Mouse (Mus musculus) intestine, embryonic 14.5 days (tissue): ENCODE measurements at regions not wholly inside any gene's neighbourhood (a gene's known extent, or its start where the extent isn't known, plus 50 kb on each side); places are given as distances from the start of the nearest gene placed in this dataset.

Experiments
- ATAC-seq: fragments of 200-750 bp; cut with Nextera tagmentation; replicated peaks from 2 replicates; pipeline ENCODE4 v1.8.0; 2017; ENCODE audit warnings: low read depth, moderate number of reproducible peaks, moderate TSS enrichment, moderate library complexity; ENCODE audit not compliant: low FRiP score, low TSS enrichment
- DNase-seq: peaks from one replicate; pipeline ENCODE4 v3.0.0-alpha.2; 2018; ENCODE audit warnings: low spot score
- H3K27ac ChIP-seq: fragments of 300-500 bp; sonication (generic); 2 replicates; pipeline ENCODE4 v1.5.1; 2014; ENCODE audit warnings: low read depth, mild to moderate bottlenecking, control low read depth
- H3K27me3 ChIP-seq: fragments of 300-500 bp; sonication (generic); replicated peaks from 2 replicates; pipeline ENCODE4 v1.6.1; 2014; ENCODE audit warnings: low read length, control low read depth; ENCODE audit not compliant: control insufficient read depth, insufficient read depth
- H3K36me3 ChIP-seq: fragments of 300-500 bp; sonication (generic); 2 replicates; pipeline ENCODE4 v1.6.1; 2014; ENCODE audit warnings: low read length, control low read depth; ENCODE audit not compliant: control insufficient read depth, insufficient read depth
- H3K4me1 ChIP-seq: fragments of 300-500 bp; sonication (generic); replicated peaks from 2 replicates; pipeline ENCODE4 v1.6.1; 2014; ENCODE audit warnings: low read length, control low read depth, mixed read lengths; ENCODE audit not compliant: control insufficient read depth, insufficient read depth
- H3K4me2 ChIP-seq: fragments of 300-500 bp; sonication (generic); 2 replicates; pipeline ENCODE4 v1.6.1; 2014; ENCODE audit warnings: low read length
- H3K4me3 ChIP-seq: fragments of 300-500 bp; sonication (generic); 2 replicates; pipeline ENCODE4 v1.5.1; 2014; ENCODE audit warnings: low read depth, low read length, control low read depth, mixed read lengths
- H3K9ac ChIP-seq: fragments of 300-500 bp; sonication (generic); 2 replicates; pipeline ENCODE4 v1.6.1; 2014; ENCODE audit warnings: mild to moderate bottlenecking, low read length
- H3K9me3 ChIP-seq: fragments of 300-500 bp; sonication (generic); 2 replicates; pipeline ENCODE4 v1.6.1; 2016; ENCODE audit warnings: low read length, control low read depth; ENCODE audit not compliant: control insufficient read depth
- WGBS: fragments of 180-500 bp; shearing (Covaris S2); extraction: QIAGEN DNeasy Blood & Tissue Kit; methylation state at CpG from one replicate; pipeline ENCODE4 v1.1.7; 2014; 5-methylcytosine and 5-hydroxymethylcytosine counted together

DNA sequence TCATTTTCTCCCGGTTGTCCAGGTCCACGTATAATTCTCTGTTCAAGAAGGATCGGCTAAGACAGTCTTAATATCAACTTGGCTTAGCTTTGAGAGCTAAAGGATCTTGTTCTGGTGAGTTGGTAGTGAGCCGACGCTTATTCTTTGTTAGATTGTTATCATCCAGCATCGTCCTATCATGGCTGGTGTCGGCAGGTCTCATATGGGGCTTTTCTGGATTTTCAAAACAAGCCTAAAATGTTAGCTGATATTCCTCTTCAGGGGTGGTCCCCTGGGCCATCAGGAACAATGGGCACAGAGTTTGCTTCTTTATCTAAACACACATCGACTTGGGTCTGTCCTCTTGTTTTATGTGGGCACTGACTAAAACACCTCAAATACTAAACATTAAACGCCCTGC lies 124.6 kb upstream of the Zfhx3 start:
- no peak overlapping the region for H3K4me2 ChIP-seq
- peaks cover 11% of the 10 kb centered on the region; the same call in 1 of the 2 replicates for H3K4me1 ChIP-seq
- no peaks in the 10 kb centered on the region for H3K9me3 ChIP-seq
- no peak overlapping the region for H3K9ac ChIP-seq
- 70% methylated on average over 9 of the region's 9 CpGs for WGBS
- H3K27me3 ChIP-seq: no peaks in the 10 kb centered on the region
- ATAC-seq (no peak), DNase-seq (no peak)
- H3K4me3 ChIP-seq: no peak overlapping the region
- no peaks in the 10 kb centered on the region for H3K36me3 ChIP-seq
- no peak overlapping the region for H3K27ac ChIP-seq

DNA sequence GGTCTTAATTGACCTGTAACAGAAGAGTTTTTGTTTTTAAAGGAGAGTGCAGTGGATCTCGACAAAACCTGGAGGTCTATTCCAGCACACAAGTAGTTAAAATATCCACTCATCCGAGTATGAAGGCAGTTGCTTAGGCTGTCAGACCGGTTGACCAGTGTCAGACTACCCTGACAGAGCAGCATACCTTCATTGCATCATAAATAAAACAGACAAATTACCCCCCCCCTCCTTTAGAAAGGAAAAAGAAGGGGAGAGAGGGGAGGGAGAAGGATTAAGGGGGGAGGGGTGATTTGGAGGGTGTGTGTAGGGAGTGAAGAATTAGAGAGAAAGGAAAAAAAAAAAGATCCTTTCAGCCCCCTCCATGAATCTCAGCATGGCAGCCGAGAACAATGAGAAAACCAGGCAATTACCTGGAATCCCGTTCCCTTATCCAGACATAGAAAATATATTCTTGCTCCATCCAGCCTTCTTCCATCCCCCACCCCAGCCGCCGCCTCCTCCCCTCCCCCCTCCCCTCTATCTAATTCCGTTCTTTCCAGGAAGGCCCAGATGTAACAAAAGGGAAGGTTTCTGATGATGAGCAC lies 122.2 kb upstream of the Zfhx3 start:
- H3K4me1 ChIP-seq: peaks cover 14% of the 10 kb centered on the region; the same call in 1 of the 2 replicates
- H3K4me2 ChIP-seq: peak overlapping the region; percentile 13; the same call in 1 of the 2 replicates
- DNase-seq: no peak
- H3K4me3 ChIP-seq: no peak overlapping the region
- no peak for ATAC-seq
- H3K9ac ChIP-seq: no peak overlapping the region
- H3K27me3 ChIP-seq: no peaks in the 10 kb centered on the region
- 8% methylated on average over 8 of the region's 8 CpGs for WGBS
- no peaks in the 10 kb centered on the region for H3K36me3 ChIP-seq
- no peaks in the 10 kb centered on the region for H3K9me3 ChIP-seq
- H3K27ac ChIP-seq: no peak overlapping the region

DNA sequence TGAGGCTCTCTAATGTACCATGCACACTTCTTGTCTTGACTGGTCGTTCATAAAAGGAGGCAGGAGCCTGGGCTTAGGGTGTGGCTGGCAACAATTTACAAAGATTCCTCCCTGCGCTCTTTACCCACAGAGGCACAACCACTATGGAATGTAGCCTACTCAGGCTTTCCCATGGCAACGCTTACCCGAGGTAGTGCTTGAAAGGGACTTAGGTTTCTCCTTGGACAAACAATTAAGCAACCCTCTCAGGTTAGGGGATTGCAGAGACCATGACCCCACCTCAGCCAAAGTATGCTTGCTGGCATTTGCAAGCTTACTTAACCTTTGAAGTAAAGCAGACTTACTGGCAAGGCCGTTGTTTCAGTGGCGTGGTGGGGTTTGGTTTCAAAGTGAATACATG lies 120.9 kb upstream of the Zfhx3 start:
- no peak for DNase-seq
- H3K9me3 ChIP-seq: no peaks in the 10 kb centered on the region
- no peak overlapping the region for H3K9ac ChIP-seq
- H3K4me2 ChIP-seq: no peak overlapping the region
- ATAC-seq: no peak
- no peaks in the 10 kb centered on the region for H3K27me3 ChIP-seq
- H3K4me1 ChIP-seq: peaks cover 14% of the 10 kb centered on the region; the same call in 1 of the 2 replicates
- no peaks in the 10 kb centered on the region for H3K36me3 ChIP-seq
- 32% methylated on average over 6 of the region's 6 CpGs for WGBS
- no peak overlapping the region for H3K27ac ChIP-seq
- H3K4me3 ChIP-seq: no peak overlapping the region

DNA sequence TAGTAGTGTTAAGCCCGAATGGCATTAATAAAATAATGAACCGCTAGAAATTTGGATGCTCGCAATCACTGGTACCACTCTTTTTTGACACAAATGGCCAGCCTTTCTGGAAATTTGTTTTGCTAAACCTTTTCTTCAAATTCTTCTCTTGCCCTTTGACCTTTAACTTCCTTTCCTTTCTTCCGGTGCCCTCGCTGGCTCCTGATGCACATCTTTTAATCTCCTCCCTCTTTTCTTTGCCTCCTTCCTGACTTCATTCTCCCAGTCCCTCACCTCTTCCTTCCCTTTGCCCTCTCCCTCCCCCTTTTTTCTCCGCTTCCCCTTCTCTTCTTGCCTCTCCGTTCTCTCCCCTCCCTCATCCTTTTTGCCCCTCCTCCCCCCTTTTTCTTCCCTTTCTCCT lies 118.3 kb upstream of the Zfhx3 start:
- 26% methylated on average over 7 of the region's 7 CpGs for WGBS
- DNase-seq (no peak), ATAC-seq (no peak)
- Histone ChIP-seq H3K36me3 (no peaks in the 10 kb centered on the region), H3K4me1 (peaks cover 11% of the 10 kb centered on the region; the same call in 1 of the 2 replicates), H3K9me3 (no peaks in the 10 kb centered on the region), H3K4me3 (0 out of 2 replicates have a peak overlapping the region, but pooled peaks have one; percentile 6), H3K9ac (no peak overlapping the region), H3K27ac (no peak overlapping the region), H3K27me3 (no peaks in the 10 kb centered on the region), H3K4me2 (peak overlapping the region; percentile 47)

DNA sequence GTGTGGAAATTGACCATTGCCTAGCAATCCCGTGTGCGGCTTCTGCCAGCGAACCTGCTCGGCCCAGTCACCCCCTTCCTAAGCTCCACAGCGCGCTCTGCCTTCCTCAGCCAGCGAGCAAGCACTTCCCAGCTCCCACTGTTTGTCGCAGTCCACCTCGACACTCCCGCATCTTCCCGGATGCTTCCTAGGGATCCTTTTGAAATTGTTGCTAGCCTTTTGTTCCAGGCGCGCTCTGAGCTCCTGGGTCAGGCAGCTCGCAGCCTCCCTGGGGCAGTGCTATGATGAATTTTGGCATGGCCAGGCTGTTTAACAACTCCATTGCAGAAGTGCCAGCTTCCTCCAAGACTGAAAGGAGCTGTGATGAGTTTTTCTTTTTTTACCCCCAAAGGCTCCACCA lies 117.8 kb upstream of the Zfhx3 start:
- no peaks in the 10 kb centered on the region for H3K9me3 ChIP-seq
- WGBS: 5% methylated on average over 14 of the region's 14 CpGs
- no peaks in the 10 kb centered on the region for H3K27me3 ChIP-seq
- H3K27ac ChIP-seq: no peak overlapping the region
- DNase-seq (peak; percentile 56), ATAC-seq (no peak)
- H3K4me2 ChIP-seq: peak overlapping the region; percentile 47
- 0 out of 2 replicates have a peak overlapping the region, but pooled peaks have one; percentile 6 for H3K4me3 ChIP-seq
- H3K9ac ChIP-seq: peak overlapping the region; percentile 32; the same call in 1 of the 2 replicates
- no peaks in the 10 kb centered on the region for H3K36me3 ChIP-seq
- peaks cover 11% of the 10 kb centered on the region; the same call in 1 of the 2 replicates for H3K4me1 ChIP-seq

DNA sequence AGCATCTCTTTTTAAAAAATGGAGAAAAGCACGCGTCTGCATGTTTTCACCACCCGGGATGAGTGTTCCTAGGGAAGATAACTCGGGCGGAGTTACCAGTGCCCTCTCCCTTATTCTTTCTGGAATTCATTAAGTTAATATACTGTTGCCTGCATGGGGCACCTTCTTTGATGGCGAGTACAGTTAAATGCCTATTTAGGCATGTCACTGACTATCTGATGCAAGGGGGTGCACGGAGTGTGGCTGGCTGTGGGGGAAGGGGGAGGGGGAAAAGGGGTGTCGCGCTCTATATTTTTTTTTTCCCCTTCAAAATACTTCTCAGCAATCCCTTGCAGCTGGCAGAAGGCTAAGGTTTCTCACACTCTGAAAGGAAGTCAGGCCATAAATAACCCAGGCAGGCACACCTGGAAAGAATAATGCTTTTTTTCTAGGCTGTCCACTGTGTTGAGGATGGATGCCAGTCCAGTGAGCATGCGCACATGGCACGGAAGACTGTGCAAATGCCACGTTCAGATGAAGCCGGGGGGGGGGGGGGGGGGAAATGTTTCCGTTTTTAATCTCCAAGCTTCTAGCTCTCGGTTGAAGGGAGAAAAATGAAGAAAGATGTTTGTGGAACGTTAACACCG lies 114.8 kb upstream of the Zfhx3 start:
- H3K4me1 ChIP-seq: 0 out of 2 replicates have a peak, but pooled peaks cover 4% of the 10 kb centered on the region
- no peak overlapping the region for H3K9ac ChIP-seq
- H3K4me3 ChIP-seq: no peak overlapping the region
- no peak overlapping the region for H3K4me2 ChIP-seq
- no peaks in the 10 kb centered on the region for H3K36me3 ChIP-seq
- no peaks in the 10 kb centered on the region for H3K27me3 ChIP-seq
- DNase-seq (no peak), ATAC-seq (no peak)
- 58% methylated on average over 17 of the region's 17 CpGs for WGBS
- H3K9me3 ChIP-seq: no peaks in the 10 kb centered on the region
- no peak overlapping the region for H3K27ac ChIP-seq

DNA sequence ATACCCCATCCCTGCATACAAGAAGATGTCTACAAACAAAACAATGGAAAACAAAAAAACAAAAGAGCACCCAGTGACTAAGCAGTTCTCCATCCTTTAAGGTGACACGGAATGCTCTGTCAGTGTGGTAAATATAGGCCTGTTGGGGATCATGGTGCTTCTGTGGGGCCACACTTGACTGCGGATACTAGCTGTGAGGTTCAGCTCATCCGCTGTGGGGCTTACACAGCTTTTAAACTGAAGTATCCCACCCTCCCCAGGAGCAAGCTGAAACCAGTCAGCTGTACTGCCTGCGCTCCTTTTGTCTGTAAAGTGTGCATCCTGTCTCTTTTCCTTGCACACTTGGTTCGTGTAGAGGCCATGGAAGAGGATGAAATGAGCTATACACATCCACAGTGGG lies 113.9 kb upstream of the Zfhx3 start:
- no peak for ATAC-seq
- Histone ChIP-seq H3K4me3 (no peak overlapping the region), H3K9me3 (no peaks in the 10 kb centered on the region), H3K36me3 (no peaks in the 10 kb centered on the region), H3K27me3 (no peaks in the 10 kb centered on the region), H3K4me2 (no peak overlapping the region), H3K4me1 (0 out of 2 replicates have a peak, but pooled peaks cover 4% of the 10 kb centered on the region), H3K27ac (no peak overlapping the region), H3K9ac (no peak overlapping the region)
- 89% methylated on average over 5 of the region's 5 CpGs for WGBS
- no peak for DNase-seq

DNA sequence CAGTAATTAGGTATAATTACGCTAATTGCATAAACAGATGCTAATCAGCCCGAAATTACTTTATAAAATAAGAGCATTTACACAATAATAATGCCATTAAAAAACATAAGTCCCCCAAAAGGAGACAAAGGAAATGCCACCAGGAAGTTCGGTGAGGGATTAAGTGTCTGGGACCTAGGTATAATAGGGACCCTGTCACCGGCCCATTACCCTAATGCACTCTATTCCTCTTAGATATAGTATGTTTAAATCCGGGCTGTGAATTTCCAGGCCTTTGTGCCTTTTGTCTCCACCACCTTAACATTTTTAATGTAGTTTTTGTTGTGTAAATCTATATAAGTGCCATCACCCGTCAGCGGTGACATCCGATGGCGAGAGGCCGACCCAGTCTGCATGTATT lies 109.0 kb upstream of the Zfhx3 start:
- WGBS: 86% methylated on average over 10 of the region's 10 CpGs
- Histone ChIP-seq H3K36me3 (no peaks in the 10 kb centered on the region), H3K4me2 (no peak overlapping the region), H3K4me3 (no peak overlapping the region), H3K4me1 (no peaks in the 10 kb centered on the region), H3K9me3 (no peaks in the 10 kb centered on the region), H3K9ac (no peak overlapping the region), H3K27ac (no peak overlapping the region), H3K27me3 (no peaks in the 10 kb centered on the region)
- DNase-seq: no peak
- no peak for ATAC-seq

DNA sequence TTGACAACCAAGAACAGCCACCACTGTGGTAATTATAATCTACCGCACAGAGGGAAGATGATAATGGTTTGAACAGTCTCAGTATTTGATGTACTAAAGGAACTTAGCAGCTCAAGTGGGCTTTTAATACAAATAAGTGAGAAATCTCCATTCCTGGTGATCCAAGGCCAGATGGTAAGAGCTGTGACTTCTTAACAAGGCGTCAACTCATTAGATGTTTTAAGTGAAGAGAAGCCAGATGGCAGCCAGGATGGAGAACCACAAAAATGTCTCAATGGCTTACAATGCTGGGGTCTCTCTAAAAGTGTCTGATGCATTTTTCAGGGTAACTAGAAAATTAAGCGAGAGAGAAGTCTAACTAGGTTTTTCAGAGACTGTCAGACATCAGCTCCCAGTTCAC lies 96.3 kb upstream of the Zfhx3 start:
- DNase-seq (no peak), ATAC-seq (no peak)
- Histone ChIP-seq H3K27me3 (no peaks in the 10 kb centered on the region), H3K4me1 (no peaks in the 10 kb centered on the region), H3K36me3 (no peaks in the 10 kb centered on the region), H3K4me3 (no peak overlapping the region), H3K4me2 (no peak overlapping the region), H3K9ac (no peak overlapping the region), H3K27ac (no peak overlapping the region), H3K9me3 (no peaks in the 10 kb centered on the region)
- 80% methylated on average over 3 of the region's 3 CpGs for WGBS
